Mouse (Mus musculus): ENCODE data around the gene Fgd6. TPM values are rescaled to one million over a fixed set of nuclear protein-coding genes. Genes with fewer than 3 reads are reported as not detected.

Gene Fgd6
- polyA plus RNA-seq, 3 experiments from 2014 or later, result 0.50 to 1.6 (median 1.5) TPM

DNA sequence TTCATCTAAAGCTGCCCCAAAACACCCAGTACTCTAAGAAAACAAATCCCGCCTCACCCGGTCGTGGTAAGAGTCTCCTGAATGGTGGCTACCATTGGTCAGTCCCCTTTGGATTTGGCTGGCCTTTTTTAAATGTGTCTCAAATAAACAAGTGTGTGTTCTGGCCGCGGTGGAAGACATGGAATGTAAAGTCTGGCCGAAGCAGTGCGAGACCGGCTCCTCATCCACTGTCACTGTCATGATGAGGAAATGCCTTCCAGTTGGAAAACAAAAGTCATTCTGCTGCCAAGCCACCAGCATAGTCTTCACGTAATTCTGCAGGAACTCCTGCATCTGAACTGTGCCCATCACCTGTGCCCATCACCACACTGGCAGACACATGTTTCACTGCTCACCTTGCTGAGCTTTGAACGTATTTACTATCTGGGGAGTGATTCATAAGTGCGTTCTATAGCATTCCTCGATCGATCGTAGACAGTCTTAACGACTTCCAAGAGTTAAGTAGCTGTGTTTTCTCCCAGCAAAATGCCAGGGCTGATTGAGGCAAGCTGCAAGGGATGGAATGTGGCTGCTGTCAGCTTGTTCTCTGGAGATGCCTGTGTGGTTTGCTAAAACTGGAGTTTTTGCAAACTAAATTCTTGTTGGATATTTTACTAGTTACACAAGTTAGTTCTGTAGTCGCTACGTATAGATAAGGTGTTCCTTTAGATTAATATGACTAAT, 60.1 kb downstream of the Fgd6 start:
- ATAC-seq, result no peak

DNA sequence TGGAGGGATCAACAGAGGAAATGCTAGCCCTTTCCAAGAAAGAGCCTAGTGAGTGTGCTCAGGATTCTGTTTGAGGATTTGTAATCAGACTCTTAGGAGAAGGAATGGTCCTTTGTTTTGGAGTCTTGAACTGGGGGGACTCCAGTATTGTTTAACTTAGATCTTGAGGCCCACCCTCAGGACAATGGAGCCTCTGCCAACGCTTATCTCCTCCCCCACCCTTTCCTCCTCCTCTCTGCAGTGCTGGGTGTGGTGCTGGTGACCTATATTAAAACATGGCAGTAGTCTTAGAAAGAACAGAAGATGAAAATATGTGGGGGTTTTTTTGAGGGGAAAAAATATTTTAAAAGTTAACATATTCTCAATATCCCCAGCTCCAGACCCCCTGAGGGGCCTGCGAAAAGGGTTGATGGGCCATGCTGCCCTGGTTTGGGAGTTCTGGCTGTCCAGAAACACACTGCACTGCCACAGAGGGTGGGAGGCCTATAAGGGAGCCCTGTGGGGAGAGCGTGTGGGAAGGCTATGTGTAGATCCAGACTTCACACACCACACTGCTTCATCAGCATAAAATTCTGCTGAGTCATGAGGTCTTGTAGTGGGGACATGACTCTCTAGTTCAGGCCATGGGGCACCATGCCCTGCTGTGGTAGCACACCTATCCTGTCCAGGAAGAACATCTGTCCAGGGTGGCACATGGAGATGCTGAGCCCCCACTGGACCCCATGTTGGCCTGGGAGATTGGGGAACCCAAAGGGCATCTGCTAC, 61.5 kb downstream of the Fgd6 start:
- no peak for ATAC-seq

DNA sequence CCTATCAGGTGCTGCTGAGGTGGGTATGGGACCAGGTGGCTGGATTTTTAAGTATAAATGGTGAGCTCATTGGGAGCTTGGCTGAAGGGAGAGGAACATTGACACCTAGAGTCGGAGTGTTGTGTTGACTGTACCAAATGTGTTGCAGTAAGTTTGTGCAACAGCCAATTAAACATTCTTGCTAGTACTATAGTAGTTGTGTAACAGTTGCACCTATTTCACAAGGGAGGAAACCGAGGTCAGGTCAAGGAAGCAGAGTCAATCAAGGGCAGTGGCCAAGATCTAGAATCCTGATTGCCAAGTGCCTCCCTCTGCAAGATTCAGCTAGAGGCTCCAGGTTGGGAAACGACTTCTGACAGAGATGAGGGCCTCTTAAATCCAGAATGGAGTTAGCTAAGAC, 62.3 kb downstream of the Fgd6 start:
- no peak for ATAC-seq

DNA sequence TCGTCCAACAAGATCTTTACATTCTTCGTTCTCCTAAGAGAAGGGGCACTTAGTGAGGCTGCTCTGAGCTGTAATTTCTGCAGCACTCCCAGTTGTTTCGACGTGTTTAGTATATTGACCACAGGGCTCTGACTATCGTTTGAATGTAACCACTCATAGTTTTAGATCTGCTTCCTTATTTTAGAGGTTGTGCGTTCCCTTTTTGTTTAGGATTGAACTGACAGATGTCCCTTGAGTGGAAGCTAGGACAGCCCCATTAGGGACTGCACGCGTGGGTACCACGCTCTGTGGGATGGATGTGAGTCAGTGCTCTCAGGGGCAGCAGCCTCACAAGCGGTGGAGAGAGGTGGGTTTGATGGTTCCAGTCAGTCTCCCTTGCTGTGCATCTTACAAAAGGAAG, 69.7 kb downstream of the Fgd6 start:
- no peak for ATAC-seq

DNA sequence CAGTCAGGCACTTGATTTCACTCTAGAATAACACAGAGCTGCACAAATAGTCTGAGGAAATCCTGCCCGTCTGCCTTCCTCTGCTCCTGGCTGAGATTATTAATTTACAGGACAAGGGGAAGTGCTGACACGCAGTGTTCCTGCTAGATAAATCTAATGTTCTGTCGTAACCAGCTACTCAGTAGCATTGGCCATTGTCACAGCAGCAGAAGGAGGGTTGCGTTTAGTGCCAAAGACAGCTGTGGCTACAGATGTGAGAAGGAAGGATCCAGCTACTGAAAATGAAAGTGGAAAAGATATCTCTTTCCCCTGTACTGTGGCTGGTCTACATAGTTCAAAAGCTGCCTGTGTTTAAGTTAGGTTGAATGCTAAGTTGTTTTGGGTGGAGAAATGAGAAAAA, 71.4 kb downstream of the Fgd6 start:
- no peak for ATAC-seq

DNA sequence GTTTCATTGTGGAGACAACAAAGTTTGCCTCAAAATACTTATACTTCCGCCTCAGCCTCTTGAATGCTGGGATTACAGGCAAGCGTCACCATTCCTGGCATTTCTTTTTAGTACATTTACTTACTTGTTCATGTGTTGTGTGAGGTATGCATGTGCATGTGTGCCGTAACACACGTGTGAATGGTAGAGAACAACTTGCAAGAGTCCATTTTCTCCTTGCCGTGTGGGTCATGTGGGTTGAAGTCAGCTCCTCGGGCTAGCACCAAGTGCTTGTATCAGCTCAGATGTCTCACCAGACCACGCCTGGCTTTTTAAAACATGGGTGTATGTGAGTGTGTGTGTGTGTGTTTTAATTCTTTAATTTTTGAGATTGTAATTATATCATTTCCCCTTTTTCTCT, 71.8 kb downstream of the Fgd6 start:
- no peak for ATAC-seq

DNA sequence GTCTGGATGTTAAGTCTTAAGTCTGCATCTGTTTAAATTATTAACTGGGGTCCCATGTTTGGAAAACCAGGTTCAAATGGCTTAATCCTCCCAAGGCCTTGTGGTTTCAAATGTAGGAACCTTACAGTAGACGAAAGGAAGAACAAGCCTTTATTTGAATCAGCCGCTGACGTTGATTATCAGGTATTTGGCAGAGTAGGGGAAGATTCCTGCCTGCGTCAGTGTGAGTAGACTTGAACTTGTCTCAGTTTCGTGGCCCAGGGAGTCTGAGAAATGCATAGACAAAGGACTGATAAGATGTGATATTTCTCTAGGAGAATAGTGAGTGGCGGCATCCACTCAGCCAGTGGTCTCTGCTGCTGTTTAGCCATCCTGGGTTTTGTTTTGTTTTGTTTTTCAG, 73.0 kb downstream of the Fgd6 start:
- no peak for ATAC-seq

DNA sequence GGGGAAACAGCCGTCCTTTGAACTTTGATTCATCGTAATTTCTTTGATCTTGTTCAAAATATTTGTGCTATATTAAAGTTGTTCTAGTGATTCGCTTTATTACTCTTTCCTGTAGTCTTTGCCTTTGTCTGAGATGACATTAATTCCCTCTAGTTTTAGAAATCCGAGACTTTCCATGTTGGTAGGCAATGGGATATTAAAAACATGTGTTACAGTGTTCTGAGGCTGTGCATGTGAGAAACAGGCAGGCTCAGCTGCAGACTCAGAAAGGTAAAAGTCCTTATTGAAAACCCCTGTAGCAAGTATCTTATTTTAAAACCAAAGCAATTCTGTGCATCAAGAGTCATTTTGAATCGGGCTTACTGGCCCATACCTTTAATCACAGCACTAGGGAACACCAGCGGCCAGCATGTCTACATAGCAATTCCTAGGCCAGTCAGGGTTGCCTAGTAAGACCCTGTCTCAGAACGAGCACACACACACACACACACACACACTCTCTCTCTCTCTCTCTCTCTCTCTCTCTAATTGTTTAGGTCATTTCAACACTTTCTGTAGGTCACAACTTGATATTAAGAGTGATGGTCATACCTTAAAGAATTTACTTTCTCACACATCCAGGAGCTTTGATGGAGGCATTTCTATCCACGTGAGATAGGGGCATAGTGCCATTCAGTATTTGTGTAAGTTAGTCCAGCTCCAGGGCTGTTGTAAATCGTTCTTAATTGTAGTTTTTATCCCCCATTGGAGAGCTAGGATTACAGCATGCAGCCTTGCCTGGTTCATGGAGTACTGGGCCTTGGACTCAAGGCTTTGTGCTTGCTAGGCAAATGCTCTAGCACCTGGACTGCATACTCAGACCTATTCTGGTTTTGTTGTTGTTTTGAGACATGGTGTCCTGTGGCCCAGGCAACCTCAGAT, 75.3 kb downstream of the Fgd6 start:
- ATAC-seq, result no peak

DNA sequence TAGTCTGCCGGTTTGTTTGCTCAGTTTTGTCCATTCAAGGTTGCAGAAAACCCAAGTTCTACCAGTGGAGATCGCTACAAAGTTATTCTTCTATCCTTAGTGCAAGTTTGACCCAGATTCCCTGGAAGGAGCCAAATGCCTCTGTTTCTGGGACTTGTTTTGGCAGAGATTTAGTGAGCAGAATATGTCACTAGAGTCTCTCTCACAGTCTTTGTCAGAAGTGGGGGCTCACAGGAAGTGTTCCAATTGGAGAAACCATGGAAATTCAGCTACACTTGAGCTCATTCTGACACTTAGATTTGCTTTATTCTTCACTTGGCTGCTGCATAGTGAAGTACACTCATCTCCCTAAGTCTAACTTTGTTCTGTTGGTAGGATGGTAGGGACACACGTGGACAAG, 76.4 kb downstream of the Fgd6 start:
- ATAC-seq, result no peak

DNA sequence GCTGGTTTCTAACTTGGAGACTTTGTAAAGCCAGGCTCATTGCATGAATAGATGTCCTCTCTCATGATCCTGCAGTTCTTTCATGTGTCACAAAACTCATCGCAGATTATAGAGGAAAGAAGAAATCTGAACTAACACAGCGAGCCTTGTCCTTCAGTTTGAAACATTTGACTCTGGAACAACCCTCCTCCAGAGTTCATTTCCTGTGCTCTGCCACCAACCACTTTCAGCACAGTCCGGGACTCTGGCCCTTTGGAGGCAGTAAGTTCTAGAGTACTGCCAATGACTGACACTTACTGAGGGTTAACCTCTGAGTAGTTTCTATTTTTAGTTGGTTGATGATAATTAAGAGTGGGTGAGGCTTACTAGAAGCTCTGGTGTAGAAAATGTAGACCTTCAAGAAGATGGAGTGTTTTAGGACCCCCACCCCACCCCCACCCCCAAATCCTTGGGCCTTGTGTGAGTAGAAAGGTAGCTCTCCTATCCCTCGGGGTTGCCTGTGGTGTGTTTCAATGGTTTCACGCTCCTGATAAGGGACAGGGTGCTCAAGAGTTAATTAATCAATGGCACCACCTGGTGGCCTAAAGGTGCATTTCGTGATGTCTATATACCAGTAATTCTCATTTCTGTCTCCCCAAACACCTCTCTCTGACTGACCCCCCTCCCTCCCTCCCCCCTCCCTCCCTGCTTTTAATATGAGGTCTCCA, 80.2 kb downstream of the Fgd6 start:
- peak; percentile 98 for ATAC-seq

DNA sequence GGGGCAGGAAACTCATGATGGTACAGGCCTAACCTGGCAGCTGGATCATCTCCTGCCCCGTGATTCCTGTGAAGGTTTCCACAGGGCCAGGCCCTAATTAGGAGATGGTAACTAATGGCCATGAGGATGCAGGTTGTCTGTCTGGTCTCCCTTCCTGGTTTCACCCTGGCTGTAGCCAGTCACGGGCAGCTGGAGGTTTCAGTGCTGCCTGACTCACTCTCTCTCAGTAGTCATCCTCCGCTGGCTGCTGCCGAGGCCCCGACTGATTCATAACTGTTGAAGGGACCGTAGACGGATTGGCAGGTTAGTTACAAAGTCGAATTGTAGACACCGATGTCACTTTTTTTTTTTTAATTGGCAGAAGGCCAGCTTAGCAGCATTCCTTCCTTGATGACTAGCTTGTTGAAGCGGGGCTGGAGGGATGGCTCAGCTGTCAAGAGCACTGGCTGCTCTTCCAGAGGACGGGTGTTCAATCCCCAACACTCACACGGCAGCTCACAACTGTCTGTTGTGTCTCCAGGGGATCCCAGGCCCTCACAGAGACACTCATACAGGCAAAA, 81.1 kb downstream of the Fgd6 start:
- no peak for ATAC-seq

DNA sequence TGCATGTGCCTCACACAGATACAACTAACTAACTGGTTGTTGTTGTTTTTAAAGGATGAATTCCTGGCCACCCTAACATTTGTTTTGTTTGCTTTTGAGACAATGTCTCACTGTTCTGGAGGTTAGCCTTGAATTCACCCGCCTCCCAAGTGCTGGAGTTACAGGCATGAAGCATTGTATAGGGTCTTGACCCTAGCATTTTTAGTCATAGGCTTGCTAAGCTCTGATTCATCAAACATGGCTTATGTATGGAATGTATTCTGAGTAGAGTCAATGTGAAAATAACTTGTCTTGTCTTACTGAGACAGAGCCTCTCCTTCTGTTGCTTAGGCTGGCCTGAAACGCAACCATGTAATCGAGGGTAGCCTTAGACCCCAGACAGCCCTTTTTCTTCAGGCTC, 82.1 kb downstream of the Fgd6 start:
- ATAC-seq, result no peak

DNA sequence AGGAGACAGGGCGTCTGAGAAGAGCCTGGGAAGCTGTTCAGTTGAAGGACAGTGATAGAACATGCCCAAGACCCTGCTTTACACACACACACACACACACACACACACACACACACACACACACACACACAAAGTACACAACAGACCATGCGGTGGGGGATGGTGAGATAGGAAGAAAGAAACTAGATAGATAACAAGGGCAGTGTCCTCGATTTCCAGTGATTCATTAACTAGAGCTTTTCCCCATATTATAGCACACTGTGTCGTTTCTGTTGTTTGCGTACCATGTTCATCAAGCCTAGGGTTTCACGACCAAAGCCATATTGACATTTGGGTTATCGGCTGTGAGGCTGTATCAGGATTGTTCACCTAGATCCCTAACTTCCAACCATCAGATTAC, 83.2 kb downstream of the Fgd6 start:
- ATAC-seq, result no peak

DNA sequence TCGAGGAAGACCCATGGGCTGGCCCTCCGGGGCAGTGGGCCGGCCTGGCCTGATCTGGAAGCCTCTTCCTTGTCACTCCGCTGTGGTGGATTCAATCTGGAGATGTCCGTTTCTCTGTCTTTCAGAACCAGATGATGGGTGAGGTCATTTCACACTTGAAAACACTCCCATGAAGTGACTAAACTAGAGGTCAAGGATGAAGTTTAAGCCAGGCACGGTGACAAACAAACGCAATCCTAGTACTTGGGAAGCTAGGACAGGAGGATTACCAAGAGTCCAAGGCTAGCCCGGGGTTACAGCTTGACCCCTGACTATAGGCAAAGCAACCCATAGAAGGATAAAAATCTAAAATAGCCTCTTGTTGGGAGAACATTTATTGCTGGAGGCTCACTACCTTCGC, 84.9 kb downstream of the Fgd6 start:
- no peak for ATAC-seq

DNA sequence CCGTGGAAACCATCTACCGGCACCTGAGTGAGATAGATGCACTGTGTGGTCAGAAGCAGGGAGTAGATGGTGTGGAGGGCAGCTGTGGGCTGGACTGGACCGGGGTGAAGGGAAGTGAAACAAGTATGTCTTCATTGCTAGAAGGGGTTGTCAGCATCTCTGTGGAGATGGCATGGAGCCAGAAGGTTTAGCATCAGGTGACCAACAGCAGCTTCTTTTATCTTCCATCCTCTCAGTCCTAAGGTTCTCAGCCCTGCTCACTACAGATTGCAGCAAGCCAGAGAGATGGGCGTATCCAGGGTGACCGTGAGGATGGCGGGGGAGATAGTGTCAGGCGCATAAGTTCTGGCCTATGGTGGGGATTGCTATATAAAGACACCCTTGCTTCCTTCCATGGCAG, 86.8 kb downstream of the Fgd6 start:
- no peak for ATAC-seq

DNA sequence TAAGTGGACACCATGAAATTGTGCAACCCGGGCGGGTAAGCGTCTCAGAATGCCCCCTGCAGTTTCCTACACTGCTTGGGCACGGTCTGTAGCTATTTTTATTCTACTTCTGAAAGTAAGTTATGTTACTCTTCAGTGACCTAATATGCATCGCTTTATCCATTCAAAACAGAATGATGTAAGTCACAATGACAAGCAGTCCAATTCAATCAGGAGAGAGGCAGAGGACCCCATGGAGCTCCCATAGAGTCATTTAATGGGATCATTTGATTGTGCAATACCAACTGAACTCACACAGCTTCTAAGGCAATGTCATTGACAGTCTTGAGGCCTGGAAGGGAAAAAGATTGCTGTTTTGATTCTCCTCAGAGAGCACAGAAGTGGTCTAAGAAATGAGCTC, 87.8 kb downstream of the Fgd6 start:
- ATAC-seq, result no peak

DNA sequence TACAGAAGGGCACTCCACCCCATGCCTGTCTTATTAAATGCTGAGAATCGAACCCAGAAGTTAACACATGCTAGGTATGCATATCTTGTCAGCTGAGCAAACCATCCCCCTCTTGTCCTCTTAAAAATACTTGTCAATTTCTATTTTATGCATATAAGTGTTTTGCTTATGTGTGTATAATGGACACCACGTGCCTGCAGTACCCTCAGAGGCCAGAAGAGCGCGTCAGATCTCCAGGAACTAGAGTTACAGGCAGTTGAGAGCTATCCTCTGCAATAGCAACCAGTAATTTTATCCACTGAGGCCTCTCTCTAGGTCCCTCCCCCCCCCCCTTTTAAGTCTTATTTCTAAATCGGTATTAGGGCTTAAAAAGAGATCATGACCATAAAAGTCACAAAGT, 88.6 kb downstream of the Fgd6 start:
- ATAC-seq, result no peak

DNA sequence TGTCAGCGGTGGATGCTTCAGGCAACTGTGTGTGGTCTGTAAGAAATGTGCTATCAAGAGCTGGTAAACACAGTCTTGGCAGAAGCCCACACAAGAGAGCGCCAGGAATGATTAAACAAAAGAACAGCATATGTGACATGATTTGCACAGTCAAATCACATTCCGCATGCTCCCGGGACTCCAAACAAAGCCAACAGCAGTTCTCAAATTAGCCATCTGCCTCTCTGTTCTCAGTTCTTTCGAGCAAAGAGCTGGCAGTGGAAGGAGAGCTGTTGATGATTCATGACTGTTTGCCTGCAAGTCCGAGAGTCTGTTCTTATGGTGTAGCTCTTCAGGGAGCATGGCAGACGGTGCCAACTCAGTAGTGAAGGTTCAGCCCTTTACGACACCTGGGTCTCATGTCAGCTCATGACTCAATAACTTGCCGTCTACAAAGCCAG, 93.9 kb downstream of the Fgd6 start:
- no peak for ATAC-seq

DNA sequence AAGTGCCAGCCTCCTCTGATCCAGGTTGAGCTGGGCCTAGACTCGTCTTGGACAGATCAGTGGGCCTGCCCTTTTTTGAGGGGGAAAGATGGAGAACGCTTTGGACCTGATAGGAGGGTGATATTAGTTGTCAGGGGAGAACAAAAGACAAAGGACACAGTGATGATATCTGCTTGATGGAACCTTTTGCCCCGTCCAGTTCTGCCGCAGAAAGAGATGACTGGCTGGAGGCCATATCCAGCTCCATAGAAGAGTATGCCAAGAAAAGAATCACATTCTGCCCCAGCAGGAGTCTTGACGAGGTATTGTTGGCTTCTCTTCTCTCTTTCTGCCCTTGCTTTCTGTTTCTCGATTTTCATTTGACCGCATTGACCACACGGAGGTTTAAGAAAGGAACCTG, 97.3 kb downstream of the Fgd6 start:
- no peak for ATAC-seq

DNA sequence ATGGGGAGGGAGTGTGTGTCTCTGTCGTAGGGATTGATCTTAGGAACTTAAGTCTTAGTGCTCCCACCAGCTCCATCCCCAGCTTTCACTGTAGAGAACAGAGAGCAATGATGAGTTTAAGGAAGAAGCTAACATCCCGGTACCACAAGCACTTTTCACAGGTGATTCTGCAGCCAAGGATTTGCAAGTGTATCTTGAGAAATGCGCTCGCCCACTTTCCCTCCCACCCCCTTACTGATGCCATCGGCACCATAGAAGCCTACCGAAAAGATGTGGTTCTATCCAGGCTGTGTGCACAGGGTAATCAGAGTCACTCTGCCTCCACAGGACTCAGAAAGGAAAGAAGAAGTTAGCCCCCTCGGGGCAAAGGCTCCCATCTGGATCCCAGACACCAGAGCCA, 97.9 kb downstream of the Fgd6 start:
- no peak for ATAC-seq

DNA sequence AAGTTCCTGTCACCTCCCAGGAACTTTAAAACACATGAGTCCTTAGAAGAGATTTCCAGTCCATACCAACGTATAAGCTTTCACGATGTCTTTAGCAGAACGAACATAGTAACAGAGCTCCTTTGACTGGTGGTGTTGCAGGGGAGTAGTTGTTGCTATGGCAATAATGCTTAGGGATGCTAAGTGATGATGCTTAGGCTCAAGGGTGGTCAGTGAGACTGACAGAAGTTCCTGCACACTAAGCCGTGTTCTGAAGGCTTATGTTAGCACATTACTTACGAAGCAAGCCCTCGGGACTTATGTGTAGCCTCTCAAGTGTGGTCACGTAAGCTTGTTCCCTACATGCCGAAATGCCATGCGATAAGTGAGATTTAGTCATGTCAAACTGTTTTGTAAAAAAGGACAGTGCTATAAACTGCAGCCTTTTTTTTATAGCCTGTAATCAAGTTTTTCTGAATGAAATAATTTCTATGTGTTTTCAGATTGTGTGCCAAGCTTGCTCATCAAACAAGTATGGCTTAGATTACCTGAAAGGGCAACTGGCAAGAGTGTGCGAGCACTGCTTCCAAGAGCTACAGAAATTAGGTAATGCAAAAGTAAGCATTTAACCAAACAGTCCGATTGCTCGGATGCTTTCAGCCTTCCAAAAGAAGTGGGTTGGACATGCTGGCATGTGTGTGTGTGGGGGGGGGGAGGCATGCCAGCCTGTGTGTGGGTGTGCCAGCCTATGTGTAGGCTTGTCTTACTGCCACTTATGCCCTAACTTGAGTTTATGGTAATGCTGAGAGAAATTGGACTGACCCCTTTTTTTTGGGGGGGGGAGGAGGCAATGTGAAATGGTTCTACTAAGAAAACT, 99.0 kb downstream of the Fgd6 start:
- ATAC-seq, result no peak
